Mouse (Mus musculus): Measurements from ENCODE around the gene Trmt10a.
A peak's percentile ranks its signal among the peaks of the same experiment; 100 is the strongest.
"Not testable (repeated sequence)": the region's sequence is repeated elsewhere in the genome, so short reads cannot be mapped to it uniquely, and the experiment has no call there.

Trmt10a gene

DNA sequence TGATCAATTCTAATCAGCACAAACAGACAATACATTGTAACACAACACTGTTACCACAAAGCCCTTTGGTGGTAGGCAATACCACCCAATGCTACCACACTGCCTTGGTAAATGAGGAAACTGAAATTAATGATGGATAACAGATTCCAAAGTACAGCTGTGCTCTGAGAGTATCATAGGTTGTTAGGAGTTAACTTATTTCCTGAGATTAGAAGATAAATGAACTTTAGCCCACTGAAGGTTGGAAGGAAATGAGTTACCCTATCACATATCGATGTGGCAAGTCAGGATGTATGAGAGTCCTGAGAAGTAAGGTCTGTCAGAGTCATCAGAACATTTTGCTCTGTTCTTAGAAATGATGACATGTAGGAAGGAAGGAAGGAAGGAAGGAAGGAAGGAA is 8.7 kb upstream of the Trmt10a start:
- DNase-seq (ENCODE audit: low spot score), result no peak

DNA sequence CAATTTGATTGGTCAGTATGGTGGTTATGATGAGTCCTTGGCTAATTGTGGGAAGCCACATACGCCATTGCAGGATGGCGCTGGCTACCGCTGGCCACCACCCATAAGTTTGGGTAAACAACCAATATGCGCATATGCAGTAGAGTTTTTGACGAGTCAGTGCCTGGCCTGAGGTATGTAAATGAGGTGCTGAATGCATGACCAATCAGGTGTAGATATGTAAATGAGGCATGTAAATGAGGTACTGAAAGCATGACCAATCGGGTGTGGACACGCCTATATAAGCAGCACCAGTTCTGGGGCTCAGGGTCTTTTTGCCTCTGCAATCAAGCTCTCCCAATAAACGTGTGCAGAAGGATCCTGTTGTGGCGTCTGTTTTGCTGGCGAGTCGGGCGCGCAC is 5.1 kb upstream of the Trmt10a start:
- DNase-seq (ENCODE audit: low spot score), result not testable (repeated sequence)

DNA sequence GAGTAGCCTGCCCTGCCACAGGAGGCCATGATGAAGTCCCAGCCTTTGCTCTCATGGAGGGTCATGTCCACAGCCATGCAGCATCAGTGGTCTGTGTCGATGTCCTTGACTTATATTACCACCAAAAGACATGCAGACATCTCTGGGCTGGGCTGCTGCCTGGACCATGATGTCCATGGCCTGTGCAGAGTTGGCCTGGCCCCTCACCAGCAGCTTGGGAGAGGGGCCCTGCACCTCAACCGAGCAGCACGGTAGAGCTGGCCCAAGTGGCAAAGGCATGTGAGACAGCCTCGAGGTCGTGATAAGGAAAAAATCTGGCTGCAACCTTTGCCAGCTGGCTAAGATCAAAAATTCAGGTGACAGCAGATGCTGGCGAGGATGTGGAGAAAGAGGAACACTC is 3.6 kb upstream of the Trmt10a start:
- no peak for DNase-seq (ENCODE audit: low spot score)

DNA sequence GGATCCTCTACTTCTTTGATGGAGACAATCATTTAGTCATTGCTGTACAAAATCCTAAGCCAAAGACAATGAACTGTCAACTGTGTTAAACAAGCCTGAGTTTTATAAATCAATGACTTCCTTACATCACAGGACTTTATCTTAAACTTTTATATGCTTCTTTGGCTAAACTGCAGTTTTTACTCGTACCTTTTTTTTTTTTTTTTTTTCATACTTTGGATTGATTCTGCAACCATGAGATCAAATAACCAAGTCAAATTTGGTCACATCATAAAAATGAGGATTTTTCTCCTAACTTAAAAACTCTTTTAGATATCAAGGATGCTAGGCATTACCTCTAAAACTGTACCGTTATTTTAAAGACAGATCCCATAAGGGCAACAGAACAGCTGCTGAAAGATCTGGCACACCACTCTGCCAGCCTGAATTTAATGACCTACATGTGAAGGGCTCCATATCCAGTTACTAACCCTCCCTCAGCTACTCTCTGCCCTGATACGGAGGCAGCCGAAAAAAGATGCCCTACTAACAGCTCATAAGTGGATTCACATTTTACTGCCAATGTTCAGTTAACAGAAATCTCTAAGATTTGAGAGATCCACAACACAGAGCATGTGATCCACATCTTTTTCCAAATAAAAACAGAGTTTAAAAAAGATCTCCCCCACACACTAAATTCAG is 1.1 kb upstream of the Trmt10a start:
- DNase-seq (ENCODE audit: low spot score), result no peak

DNA sequence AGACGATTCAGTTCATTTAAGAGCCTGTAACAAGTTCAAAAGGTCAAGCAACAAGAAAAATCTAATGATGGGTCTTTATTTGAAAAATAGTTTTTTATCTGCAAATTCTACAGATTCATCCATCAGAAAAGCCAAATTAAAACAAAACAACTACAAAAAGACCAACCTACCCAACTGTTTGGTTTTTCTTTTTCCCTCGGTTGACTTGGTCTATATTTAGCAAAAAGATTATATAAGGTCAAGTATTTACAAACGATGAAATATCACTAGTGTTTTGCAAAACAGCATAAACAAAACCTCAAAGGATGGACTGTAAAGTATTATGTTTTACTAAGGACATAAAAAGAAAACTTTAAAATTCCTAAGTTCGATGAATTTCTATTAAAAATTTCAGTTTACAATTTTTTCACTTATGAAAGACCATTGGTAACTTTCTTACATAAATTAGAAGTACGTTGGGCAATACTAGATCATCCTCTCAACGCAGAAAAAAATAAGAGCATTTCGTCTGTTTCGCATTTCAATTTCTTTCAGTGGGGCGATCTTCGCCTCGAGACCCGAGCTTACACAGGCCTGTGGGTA is 424 bp upstream of the Trmt10a start:
- no peak for DNase-seq (ENCODE audit: low spot score)

DNA sequence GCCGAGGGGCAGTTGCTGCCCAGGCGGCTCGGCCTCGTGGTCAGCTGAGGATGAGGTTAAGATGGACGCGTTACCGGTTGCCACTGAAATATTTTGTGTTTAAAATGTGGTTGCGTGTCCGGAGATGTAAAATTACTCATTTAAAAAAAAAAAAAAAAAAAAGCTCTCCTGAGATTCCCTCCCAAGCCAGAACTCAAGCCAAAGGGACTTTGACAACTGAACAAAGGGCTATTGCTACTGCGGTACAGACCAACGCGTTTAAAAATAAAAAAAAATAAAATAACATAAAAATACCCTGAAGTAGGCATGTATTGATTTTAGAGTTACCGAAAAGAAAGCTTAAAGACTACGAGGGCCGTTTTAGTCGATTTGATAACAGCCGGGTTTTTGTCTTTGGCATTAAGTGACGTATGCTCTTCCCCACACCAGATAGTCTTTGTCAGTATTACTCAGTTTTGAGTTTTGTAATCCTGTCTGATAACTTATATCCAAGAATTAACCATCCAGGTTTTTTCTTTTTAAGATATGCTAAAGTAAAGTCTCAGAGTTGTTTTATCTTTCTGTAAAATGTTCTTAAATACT is 903 bp downstream of the Trmt10a start:
- DNase-seq (ENCODE audit: low spot score), result no peak

DNA sequence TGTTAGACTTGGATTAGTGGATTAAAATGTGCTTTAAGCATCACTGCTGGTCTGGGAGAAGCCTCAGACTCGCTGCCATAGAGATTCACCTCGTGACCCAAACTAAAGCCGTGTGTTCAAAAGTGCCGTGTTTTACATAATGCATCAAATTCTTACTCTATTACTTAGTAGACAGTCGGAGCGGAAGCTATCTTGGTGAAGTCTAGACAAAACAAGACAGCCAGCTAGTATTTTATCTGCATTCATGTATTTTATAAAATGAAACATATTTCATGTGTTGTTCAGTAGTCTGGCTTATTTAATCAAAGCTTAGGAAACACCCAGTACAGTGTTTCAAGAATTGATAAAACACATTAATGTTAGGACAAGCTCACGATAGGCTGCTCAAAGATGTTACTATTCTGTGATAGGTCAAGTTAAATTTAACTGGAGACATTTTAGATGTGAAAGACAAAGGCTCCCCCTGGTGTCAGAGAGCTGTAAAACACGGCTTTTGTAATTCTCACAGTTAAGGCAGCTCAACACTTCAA is 1.5 kb downstream of the Trmt10a start, which contains the start of gene Mttp:
TSS of gene Mttp (minus strand) at position 327 of the 530 bp plus-strand sequence.
- DNase-seq (ENCODE audit: low spot score), result peak; percentile 78

DNA sequence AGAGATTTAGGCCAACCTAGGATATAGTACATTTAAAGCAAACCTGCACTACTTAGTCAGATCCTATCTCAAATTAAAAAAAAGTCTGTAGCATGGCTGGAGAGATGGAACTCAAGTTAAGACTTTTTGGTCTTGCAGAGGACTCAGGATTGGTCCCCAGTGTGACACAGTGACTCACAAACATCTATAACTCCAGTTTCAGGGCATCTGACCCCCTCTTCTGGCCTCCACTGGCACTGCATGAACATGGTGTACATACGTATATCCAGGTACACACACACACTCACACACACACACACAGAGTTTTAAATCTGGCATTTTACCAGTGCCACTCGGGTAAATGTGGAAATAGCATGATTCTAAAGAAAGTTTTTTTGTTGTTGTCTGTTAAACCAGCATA is 5.6 kb downstream of the Trmt10a start:
- no peak for DNase-seq (ENCODE audit: low spot score)

DNA sequence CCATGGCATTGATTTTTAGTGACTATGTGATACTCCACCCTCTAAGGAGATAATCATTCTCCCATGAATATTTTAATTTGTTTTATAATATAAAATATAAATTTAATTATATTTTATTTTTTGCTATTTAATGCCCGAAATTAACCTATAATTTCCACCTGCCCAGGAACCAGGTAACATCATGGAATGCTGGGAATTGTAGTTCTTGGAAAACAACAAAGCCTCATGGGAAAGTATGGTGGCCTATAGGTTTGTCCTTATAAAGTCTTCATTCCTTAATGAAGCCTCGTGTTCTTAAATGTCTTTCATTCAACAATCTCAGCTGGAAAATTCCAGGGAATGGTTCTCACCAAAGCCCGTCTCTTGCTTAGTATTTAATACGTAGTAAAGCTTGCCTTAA is 11.8 kb downstream of the Trmt10a start:
- DNase-seq (ENCODE audit: low spot score), result no peak

DNA sequence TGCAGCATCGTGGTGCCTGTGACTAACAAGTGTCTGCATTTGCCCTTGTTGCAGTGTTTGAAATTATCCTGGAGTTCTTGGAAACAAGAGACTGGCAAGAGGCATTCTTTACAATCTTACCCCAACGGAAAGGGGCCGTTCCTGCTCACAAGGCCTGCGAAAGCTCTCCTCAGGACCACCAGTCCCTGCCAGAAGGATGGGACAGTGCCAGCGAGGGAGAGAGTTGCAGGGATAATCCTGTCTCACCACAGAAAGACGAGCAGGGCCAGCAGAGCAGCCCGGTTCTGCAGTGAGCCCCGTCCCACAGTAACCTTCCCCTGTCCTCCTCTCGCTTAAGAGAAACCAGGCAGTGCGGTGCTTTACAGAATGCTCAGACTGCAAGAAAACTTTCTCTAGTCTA is 13.4 kb downstream of the Trmt10a start:
- DNase-seq (ENCODE audit: low spot score), result no peak

DNA sequence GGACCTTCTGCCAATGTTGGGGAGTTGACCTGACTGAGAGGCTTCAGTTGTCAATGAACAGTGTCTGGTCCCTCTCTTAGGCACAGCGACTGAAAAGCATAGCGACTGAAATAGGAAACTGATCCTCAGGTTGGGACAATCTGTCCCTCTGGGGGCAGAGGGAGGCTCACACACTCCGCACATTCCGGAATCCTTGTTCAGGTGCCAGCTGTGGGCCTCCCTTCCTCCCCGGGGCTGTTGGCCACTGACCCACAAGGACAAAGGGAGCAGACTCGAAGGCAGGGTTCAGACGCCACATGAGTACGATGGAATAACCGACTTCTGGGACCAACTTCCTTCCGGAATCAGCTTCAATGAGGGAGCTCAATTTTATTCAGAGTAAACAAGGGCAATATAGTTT is 18.4 kb downstream of the Trmt10a start:
- no peak for DNase-seq (ENCODE audit: low spot score)

DNA sequence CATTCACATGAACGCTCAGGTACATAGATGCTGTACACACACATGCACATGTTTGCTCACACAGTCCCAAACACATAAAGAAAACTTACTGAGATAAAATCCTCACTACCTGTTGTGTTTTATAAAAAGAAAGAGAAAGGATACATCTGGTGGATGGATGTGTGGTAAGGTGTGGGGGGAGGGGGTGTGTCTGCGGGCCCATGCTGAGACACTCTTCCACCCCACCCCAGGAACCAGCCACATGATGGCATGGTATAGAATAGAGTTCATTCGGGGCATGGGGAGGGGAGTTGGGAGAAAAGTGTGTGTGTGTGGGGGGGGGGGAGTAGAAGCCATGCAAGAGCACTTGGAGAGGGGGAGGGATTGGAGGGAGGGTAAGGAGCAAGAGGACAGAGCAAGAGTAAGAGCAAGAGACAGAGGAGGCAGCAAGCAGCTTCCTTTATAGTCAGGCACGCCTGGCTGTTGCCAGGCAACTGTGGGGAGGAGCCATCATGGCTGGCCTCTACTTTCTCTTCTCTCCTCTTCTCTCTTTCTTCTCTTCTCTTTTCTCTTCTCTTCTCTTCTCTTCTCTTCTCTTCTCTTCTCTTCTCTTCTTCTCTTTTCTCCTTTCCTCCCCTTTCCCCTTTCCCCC is 19.4 kb downstream of the Trmt10a start:
- DNase-seq (ENCODE audit: low spot score), result no peak

DNA sequence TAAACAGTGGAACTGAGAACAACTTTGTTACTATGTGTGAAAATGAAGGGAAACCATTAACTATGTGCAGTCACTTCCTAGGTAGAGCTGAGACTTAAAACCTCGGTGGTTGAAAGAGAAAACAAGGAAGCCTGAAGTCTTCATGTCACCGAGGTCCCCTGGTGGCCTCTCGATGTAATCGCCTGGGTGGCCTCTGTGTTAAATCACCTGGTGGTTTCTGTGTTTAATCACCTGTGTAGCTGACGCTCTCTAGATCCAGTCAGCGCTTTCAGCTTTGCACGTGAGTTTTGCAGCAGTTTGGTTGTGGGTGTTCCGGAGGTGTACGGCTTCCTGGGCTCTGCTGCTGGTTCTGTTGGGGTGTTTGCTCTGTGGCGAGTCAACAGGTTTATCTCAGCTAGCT is 30.0 kb downstream of the Trmt10a start:
- no peak for DNase-seq (ENCODE audit: low spot score)

DNA sequence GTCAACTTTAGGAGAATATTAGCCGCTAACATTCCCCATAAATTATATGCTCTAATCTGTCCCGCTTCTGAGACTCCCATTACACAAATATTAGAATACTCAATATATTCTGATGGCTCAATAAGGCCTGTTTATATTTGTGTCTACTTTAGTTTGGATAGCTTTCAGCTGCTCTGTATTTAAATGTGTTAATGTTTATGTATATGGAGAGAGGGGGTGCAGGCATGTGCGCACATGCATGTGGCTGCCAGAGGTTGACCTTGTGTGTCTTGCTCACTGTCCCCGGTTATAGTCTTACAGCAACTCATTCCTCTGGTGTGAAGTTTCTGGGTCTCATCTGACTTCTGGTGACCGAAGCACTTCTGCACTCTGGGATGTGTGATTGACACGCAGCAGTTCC is 32.3 kb downstream of the Trmt10a start:
- no peak for DNase-seq (ENCODE audit: low spot score)

DNA sequence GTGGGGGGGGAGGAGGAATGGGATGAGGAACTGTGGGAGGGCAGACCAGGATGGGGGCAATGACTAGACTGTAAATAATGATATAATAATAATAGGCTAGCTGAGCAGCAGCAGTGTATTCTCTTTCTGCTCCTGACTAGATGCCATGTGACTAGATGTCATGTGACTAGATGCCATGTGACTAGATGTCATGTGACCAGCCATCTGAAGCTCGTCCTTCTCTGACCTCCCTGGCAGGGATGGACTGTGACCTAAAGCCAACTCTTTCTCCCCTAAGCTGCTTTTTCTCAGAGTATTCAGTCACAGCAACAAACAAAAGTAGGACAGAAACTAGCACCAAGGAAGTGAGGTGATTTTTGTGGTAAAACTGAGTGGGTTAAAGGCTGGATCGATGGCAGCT is 38.8 kb downstream of the Trmt10a start:
- DNase-seq (ENCODE audit: low spot score), result no peak

DNA sequence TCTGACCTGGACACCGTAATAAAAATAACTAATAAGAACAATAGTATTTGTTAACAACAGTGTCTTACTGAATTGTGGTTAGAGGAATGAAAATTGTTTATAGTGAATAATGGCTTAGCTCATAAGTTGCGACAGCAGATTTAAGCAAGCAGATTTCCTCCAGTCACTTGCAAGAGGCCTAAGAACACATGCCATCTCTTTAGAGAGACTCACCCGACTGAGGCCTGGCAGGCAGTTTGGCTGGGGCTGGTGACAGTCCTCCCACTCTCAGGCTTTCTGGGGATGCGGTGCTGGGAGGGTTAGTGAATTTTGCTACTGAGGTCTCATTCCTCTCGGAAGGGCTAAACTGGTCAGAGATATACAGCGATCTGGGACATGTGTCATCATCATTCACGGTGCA is 40.1 kb downstream of the Trmt10a start:
- no peak for DNase-seq (ENCODE audit: low spot score)

DNA sequence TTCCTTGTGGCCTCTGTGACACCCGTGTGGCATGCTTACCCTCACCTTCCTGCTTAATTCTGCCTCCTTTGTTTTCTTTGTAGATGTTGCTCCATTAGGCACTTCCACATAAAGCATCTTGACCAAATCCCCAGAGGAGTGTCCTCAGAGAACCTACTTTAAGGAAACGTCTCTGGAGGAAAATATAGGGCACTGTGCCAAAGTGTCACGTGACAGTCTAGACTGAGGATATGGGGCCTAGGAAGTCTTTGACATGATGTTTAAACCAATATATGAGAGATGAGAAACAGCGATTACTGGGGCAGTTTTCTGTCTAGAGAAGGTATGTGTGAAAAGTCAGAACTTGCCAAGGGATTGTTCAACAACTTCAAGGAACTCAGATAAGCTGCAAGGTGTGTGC is 42.0 kb downstream of the Trmt10a start:
- peak; percentile 65 for DNase-seq (ENCODE audit: low spot score)

DNA sequence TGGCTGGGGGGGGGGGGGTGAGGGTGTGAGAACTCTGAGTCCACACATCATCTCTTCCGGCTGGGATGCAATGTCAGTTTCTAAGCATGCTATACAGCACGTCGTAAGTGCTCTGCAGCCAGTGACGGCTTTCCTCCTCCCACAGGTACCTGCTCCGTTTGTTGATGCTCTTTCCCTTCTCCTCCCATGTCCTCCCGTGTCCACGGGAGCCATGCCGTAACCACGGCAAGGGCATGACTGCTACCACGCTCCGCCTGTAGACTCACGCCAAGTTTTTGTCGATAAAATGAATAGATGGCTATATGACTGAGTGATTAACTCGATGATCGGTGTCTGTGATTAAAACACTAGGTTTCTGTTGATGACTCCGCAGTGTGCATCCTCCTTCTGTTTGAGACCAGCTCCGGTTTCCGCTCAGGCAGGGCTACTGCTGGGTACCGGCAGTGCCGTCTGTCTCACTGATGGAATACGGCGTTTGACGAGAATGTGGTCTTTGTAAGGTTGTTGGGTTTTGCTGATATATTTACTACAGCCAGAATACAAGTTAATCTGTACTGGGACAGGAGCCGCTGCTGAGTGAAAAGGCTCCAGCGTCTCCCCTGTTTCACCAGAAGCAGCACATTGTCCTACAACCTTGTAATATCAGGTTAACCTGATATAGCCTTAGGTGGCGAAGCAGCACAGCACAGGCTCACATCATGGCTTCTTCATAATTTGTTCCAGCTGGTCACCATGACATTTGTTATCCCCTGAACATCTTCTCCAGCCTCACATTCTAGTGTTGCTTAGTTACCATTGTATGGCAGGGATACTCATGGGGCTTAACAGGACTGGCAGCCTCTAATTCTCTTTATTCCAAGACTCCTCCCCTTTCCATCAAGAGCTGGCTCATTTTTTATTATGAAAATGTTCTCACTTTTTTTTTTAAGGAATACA is 43.0 kb downstream of the Trmt10a start:
- no peak for DNase-seq (ENCODE audit: low spot score)

DNA sequence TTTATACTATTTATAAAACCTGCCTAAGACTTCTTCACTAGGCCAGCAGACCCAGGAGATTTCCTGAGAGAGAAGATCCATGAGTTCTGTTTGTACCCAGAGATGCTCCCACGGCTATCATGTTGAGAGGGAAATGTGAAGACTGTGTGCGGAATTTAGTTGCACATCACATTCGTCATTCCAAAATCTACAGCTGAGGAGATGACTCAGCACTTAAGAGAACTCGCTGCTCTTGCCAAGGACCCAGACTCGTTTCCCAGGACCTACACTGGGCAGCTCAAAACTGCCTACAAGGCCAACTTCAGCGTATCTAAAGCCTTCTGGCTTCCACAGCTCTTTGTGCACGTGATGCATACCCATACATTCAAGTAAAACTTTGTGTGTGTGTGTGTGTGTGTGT is 49.0 kb downstream of the Trmt10a start:
- DNase-seq (ENCODE audit: low spot score), result no peak

DNA sequence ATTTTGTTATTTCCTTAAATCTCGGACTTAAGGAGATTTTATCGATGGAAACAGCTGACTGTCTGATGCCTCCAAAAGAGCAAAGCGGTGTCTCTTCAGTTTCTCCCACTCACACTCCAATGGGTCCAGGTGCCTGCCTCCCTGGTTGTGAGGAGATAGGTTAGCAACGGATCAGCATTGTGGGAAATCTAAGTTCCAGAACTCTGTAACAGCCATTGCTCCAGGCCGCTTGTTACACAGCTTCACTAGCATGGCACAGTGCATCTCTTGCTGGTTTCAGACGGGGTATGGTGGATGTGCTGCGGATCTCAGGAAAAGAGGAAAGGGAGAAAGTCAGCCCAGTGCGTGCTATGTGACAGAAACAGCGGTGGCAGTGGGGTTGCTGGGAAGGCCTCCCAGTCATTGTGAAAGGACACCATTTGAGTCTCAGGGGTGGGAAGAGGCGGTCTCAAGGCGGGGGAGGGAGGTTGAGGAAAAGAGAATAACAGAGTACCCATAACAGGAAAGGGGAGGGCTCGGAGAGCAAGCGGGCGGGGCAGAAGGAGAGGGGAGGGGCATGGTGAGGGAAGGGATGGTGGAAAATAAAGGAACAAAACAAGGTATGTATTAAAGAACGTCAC is 50.5 kb downstream of the Trmt10a start, which contains the start of gene 4930579F01Rik:
TSS of gene 4930579F01Rik (minus strand) at position 143 of the 620 bp plus-strand sequence.
- DNase-seq (ENCODE audit: low spot score), result no peak

DNA sequence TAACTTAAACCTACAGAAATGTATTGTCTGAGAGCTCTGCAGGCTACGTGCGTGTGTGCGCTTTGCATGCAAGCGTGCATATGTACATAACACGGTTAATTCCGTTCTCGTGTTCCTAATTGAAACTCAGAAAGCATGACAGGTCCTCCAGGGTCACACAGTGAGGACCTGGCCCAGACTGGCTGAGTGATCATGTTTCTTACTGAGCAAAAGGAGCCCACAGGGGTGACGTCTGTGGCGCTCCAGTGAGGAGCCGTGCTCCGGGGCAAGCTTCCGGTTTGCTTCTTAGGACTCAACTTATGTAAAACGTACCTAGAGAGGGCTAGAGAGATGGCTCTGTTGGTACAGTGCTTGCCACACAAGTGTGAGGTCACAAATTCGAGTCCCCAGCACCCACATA is 53.8 kb downstream of the Trmt10a start:
- no peak for DNase-seq (ENCODE audit: low spot score)
